Mouse (Mus musculus) heart, embryonic 12.5 days (tissue): Measurements from ENCODE around the gene Coasy. TPM values are rescaled to one million over a fixed set of nuclear protein-coding genes. Genes with fewer than 3 reads are reported as not detected.

Source experiments
- polyA plus RNA-seq: library from polyadenylated mRNA; unstranded; fragments of >200 nt; fragmentation: Nextera tagmentation; extraction: Ambion mirVana; gene quantifications from 2 replicates; pipeline ENCODE4 v1.2.1, GENCODE M21; 2016

Coasy gene
- polyA plus RNA-seq, 1 experiment from 2014 or later, result 27.2 TPM

Other genes with a start within 250 kb of the Coasy start
- 35.0 and 35.3 TPM in 2 replicates for gene Stat5b, start 231.8 kb upstream of the Coasy start, polyA plus RNA-seq
- gene Stat5a, start 223.2 kb upstream of the Coasy start, polyA plus RNA-seq, result 6.6 and 8.3 TPM in 2 replicates
- 60.0 and 63.2 TPM in 2 replicates for gene Stat3, start 143.0 kb upstream of the Coasy start, polyA plus RNA-seq
- 342 and 348 TPM in 2 replicates for gene Cavin1, start 111.7 kb upstream of the Coasy start, polyA plus RNA-seq
- 70.0 and 71.4 TPM in 2 replicates for gene Atp6v0a1, start 73.1 kb upstream of the Coasy start, polyA plus RNA-seq
- gene Naglu, start 12.6 kb upstream of the Coasy start, polyA plus RNA-seq, result 17.5 and 18.1 TPM in 2 replicates
- gene Hsd17b1, start 4.2 kb upstream of the Coasy start, polyA plus RNA-seq, result not detected in 2 replicates
- 36.2 and 37.3 TPM in 2 replicates for gene Mlx, start 4.7 kb downstream of the Coasy start, polyA plus RNA-seq
- 20.8 and 21.3 TPM in 2 replicates for gene Psmc3ip, start 12.9 kb downstream of the Coasy start, polyA plus RNA-seq
- gene Retreg3, start 37.3 kb downstream of the Coasy start, polyA plus RNA-seq, result 15.2 and 15.9 TPM in 2 replicates
- gene Tubg1, start 37.4 kb downstream of the Coasy start, polyA plus RNA-seq, result 77.3 and 78.8 TPM in 2 replicates
- gene Tubg2, start 73.3 kb downstream of the Coasy start, polyA plus RNA-seq, result 3.3 and 3.6 TPM in 2 replicates
- gene Cntnap1, start 88.0 kb downstream of the Coasy start, polyA plus RNA-seq, result 0.37 and 0.71 TPM in 2 replicates
- 10.4 and 10.6 TPM in 2 replicates for gene Plekhh3, start 88.8 kb downstream of the Coasy start, polyA plus RNA-seq
- gene Ccr10, start 92.9 kb downstream of the Coasy start, polyA plus RNA-seq, result 0.15 and 0.36 TPM in 2 replicates
- 14.9 and 16.1 TPM in 2 replicates for gene Ezh1, start 143.9 kb downstream of the Coasy start, polyA plus RNA-seq
- 233 and 245 TPM in 2 replicates for gene Ramp2, start 163.5 kb downstream of the Coasy start, polyA plus RNA-seq
- 98.8 and 101 TPM in 2 replicates for gene Vps25, start 171.1 kb downstream of the Coasy start, polyA plus RNA-seq
- gene Wnk4, start 178.0 kb downstream of the Coasy start, polyA plus RNA-seq, result 14.0 TPM in 2 replicates
- gene Cntd1, start 196.4 kb downstream of the Coasy start, polyA plus RNA-seq, result 0.81 and 1.5 TPM in 2 replicates
- 165 and 171 TPM in 2 replicates for gene Coa3, start 196.5 kb downstream of the Coasy start, polyA plus RNA-seq
- 141 TPM in 2 replicates for gene Becn1, start 219.7 kb downstream of the Coasy start, polyA plus RNA-seq
- gene Psme3, start 233.6 kb downstream of the Coasy start, polyA plus RNA-seq, result 131 and 136 TPM in 2 replicates
- 1.3 and 1.5 TPM in 2 replicates for gene Aoc2, start 242.5 kb downstream of the Coasy start, polyA plus RNA-seq
- gene Aoc3, start 248.0 kb downstream of the Coasy start, polyA plus RNA-seq, result 0.06 and 0.17 TPM in 2 replicates